Mouse (Mus musculus): ENCODE data around the gene Ptpn3. TPM values are rescaled to one million over a fixed set of nuclear protein-coding genes. Genes with fewer than 3 reads are reported as not detected.
"Not testable (repeated sequence)": the region's sequence is repeated elsewhere in the genome, so short reads cannot be mapped to it uniquely, and the experiment has no call there.

Ptpn3 gene
- total RNA-seq, 2 experiments from 2014 or later: 18.8 to 24.3 TPM

- DNase-seq: no peak
- intact Hi-C loops (cut with DNase I; ENCODE audit: low total_unique reads): loop anchor here (10.0 kb wide), 1 partner anchor 206 kb away; no protein-coding TSS in a partner anchor
These were observed 30.6 kb downstream of the Ptpn3 start for GRCm38 (mm10) chr4:57270991-57271390.

- intact Hi-C loops (cut with DNase I; ENCODE audit: low total_unique reads): loop anchor here (10.0 kb wide), 1 partner anchor 206 kb away; no protein-coding TSS in a partner anchor
- not testable (repeated sequence) for DNase-seq
These were observed 31.1 kb downstream of the Ptpn3 start for GRCm38 (mm10) chr4:57270489-57270888.

GRCm38 (mm10) chr4:57269344-57269743, 32.3 kb downstream of the Ptpn3 start:
- DNase-seq: peak; percentile 14
- intact Hi-C loops (cut with DNase I; ENCODE audit: low total_unique reads): no loop called here

- DNase-seq: no peak
- intact Hi-C loops (cut with DNase I; ENCODE audit: low total_unique reads): no loop called here
These were observed 33.3 kb downstream of the Ptpn3 start for GRCm38 (mm10) chr4:57268330-57268729.

GRCm38 (mm10) chr4:57266389-57266788, 35.2 kb downstream of the Ptpn3 start:
- no peak for DNase-seq
- intact Hi-C loops (cut with DNase I; ENCODE audit: low total_unique reads): no loop called here

GRCm38 (mm10) chr4:57263695-57264094, 37.9 kb downstream of the Ptpn3 start:
- intact Hi-C loops (cut with DNase I; ENCODE audit: low total_unique reads): no loop called here
- no peak for DNase-seq

GRCm38 (mm10) chr4:57263061-57263685, 38.5 kb downstream of the Ptpn3 start:
- no peak for DNase-seq

GRCm38 (mm10) chr4:57262451-57262850, 39.2 kb downstream of the Ptpn3 start:
- intact Hi-C loops (cut with DNase I; ENCODE audit: low total_unique reads): no loop called here
- no peak for DNase-seq

More at GRCm38 (mm10) chr4:57263061-57263685, 38.5 kb downstream of the Ptpn3 start:
- intact Hi-C loops (cut with DNase I; ENCODE audit: low total_unique reads): no loop called here

GRCm38 (mm10) chr4:57261813-57262212, 39.8 kb downstream of the Ptpn3 start:
- DNase-seq: no peak
- intact Hi-C loops (cut with DNase I; ENCODE audit: low total_unique reads): no loop called here

GRCm38 (mm10) chr4:57258159-57259035, 43.2 kb downstream of the Ptpn3 start:
- DNase-seq: no peak
- intact Hi-C loops (cut with DNase I; ENCODE audit: low total_unique reads): no loop called here

- DNase-seq: no peak
- intact Hi-C loops (cut with DNase I; ENCODE audit: low total_unique reads): no loop called here
These were observed 44.2 kb downstream of the Ptpn3 start for GRCm38 (mm10) chr4:57257409-57257808.

- no peak for DNase-seq
- intact Hi-C loops (cut with DNase I; ENCODE audit: low total_unique reads): no loop called here
These were observed 44.9 kb downstream of the Ptpn3 start for GRCm38 (mm10) chr4:57256761-57257160.

- intact Hi-C loops (cut with DNase I; ENCODE audit: low total_unique reads): no loop called here
- no peak for DNase-seq
These were observed 47.2 kb downstream of the Ptpn3 start for GRCm38 (mm10) chr4:57254412-57254811.

GRCm38 (mm10) chr4:57250636-57251035, 51.0 kb downstream of the Ptpn3 start:
- DNase-seq: no peak
- intact Hi-C loops (cut with DNase I; ENCODE audit: low total_unique reads): no loop called here

GRCm38 (mm10) chr4:57249108-57249507, 52.5 kb downstream of the Ptpn3 start:
- intact Hi-C loops (cut with DNase I; ENCODE audit: low total_unique reads): no loop called here
- peak; percentile 13 for DNase-seq

GRCm38 (mm10) chr4:57244874-57245273, 56.8 kb downstream of the Ptpn3 start:
- intact Hi-C loops (cut with DNase I; ENCODE audit: low total_unique reads): no loop called here
- no peak for DNase-seq

GRCm38 (mm10) chr4:57243312-57243711, 58.3 kb downstream of the Ptpn3 start:
- no peak for DNase-seq
- intact Hi-C loops (cut with DNase I; ENCODE audit: low total_unique reads): no loop called here

- intact Hi-C loops (cut with DNase I; ENCODE audit: low total_unique reads): no loop called here
- DNase-seq: peak; percentile 38
These were observed 60.7 kb downstream of the Ptpn3 start for GRCm38 (mm10) chr4:57240934-57241333.

- intact Hi-C loops (cut with DNase I; ENCODE audit: low total_unique reads): no loop called here
- no peak for DNase-seq
These were observed 61.5 kb downstream of the Ptpn3 start for GRCm38 (mm10) chr4:57240100-57240499.

GRCm38 (mm10) chr4:57239112-57239511, 62.5 kb downstream of the Ptpn3 start:
- no peak for DNase-seq
- intact Hi-C loops (cut with DNase I; ENCODE audit: low total_unique reads): no loop called here

- intact Hi-C loops (cut with DNase I; ENCODE audit: low total_unique reads): no loop called here
- no peak for DNase-seq
These were observed 63.5 kb downstream of the Ptpn3 start for GRCm38 (mm10) chr4:57238118-57238517.
